Mouse (Mus musculus): ENCODE data around the gene Nme9.

- TF ChIP-seq TAL1 (IDR thresholded peaks at IDR 0.05; ENCODE audit: low read length) (no peak), GATA1 (IDR thresholded peaks at IDR 0.05; ENCODE audit: low read length) (0 out of 2 replicates have a peak, but pooled peaks have one; percentile 28)
These were observed 33.9 kb downstream of the Nme9 start for GRCm38 (mm10) chr9:99485144-99485543.

All from erythroblast, embryonic 14.5 days (primary cell).